Mouse (Mus musculus) myocyte (in vitro differentiated cells): Measurements from ENCODE around the gene Hecw2.

ENCODE experiments used
- E2F4 ChIP-seq: IDR thresholded peaks from one replicate; pipeline ENCODE4 v1.6.1; 2011; ENCODE audit warnings: mild to moderate bottlenecking, control low read depth, moderate library complexity; ENCODE audit not compliant: insufficient read depth
- MAX ChIP-seq: IDR thresholded peaks from one replicate; pipeline ENCODE4 v1.6.1; 2011; ENCODE audit warnings: low read depth, mild to moderate bottlenecking, control low read depth
- POLR2A ChIP-seq: IDR thresholded peaks from one replicate; pipeline ENCODE4 v1.6.1; 2011; ENCODE audit warnings: low read depth, mild to moderate bottlenecking, control low read depth, moderate library complexity; ENCODE audit not compliant: insufficient read length
- POLR2AphosphoS2 ChIP-seq: IDR thresholded peaks from one replicate; pipeline ENCODE4 v1.6.1; 2011; ENCODE audit warnings: low read depth, control low read depth; ENCODE audit not compliant: insufficient read length
- SRF ChIP-seq: IDR thresholded peaks from one replicate; pipeline ENCODE4 v1.6.1; 2011; ENCODE audit warnings: low read depth; ENCODE audit not compliant: control insufficient read depth, insufficient read length

DNA sequence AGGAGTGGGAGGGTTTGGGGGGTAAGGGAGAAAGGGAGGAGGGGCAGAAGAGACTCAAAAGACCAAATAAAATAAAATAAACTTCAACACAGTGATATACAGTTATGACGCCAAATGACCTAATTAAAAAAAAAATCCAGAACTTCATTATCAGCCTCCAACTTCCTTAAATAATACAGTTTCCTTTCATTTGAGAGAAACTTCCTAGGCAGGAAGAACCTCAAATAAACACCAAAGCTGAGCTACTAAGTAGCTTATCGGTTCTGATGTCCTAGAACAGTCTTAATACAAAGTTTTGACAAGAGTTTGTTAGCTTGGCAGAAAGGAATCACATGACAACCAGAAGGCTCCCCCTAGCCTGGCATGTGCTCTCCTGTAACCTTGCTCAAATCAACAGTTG, 177.3 kb downstream of the Hecw2 start:
- TF ChIP-seq POLR2AphosphoS2 = no peak
- no peak for TF ChIP-seq SRF
- TF ChIP-seq MAX = no peak
- TF ChIP-seq POLR2A = no peak
- no peak for TF ChIP-seq E2F4
